Mouse (Mus musculus): ENCODE data around the gene Enpp3.

Gene Enpp3

GRCm38 (mm10) chr10:24765151-24765755 lies 77.4 kb downstream of the Enpp3 start:
- no peak for DNase-seq (ENCODE audit: low read depth, low spot score)

GRCm38 (mm10) chr10:24764640-24765039 lies 78.0 kb downstream of the Enpp3 start:
- DNase-seq (ENCODE audit: low read depth, low spot score): no peak

GRCm38 (mm10) chr10:24763257-24763656 lies 79.4 kb downstream of the Enpp3 start:
- no peak for DNase-seq (ENCODE audit: low read depth, low spot score)

DNA sequence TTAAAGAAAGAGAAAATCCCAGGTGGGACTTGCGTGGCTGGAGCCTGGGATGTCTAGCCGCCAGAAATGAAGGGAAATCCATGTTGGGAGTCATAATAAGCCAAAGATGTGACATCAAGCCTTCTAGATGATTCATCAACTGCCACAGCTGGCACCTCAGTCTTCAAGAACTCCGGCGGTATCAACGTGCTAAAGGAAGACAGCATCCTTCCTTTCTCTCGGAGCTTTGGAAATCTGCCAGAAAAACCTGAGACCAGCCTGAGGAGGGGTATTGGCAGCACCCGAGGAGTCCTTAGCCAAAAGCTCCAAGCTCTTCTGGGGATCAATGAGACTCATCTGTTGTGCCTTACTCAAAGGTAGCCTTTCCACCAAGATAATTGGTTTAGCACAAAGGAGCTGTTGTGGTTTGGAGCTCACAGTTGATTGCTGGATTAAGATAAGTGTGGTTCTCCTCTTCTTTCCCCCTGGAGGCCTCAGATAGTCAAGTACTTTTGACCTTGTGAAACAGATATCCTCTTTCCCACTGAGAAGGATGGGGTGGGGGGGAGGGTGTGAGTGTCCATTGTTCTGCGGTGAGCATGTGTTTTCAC lies 84.2 kb downstream of the Enpp3 start:
- DNase-seq (ENCODE audit: low read depth, low spot score): no peak

GRCm38 (mm10) chr10:24754874-24755540 lies 87.6 kb downstream of the Enpp3 start:
- DNase-seq (ENCODE audit: low read depth, low spot score): no peak

GRCm38 (mm10) chr10:24754251-24754835 lies 88.3 kb downstream of the Enpp3 start:
- DNase-seq (ENCODE audit: low read depth, low spot score): no peak

- DNase-seq (ENCODE audit: low read depth, low spot score): no peak
Observed at GRCm38 (mm10) chr10:24753536-24754250, 88.9 kb downstream of the Enpp3 start.

- no peak for DNase-seq (ENCODE audit: low read depth, low spot score)
Observed at GRCm38 (mm10) chr10:24742950-24743487, 99.6 kb downstream of the Enpp3 start.

DNA sequence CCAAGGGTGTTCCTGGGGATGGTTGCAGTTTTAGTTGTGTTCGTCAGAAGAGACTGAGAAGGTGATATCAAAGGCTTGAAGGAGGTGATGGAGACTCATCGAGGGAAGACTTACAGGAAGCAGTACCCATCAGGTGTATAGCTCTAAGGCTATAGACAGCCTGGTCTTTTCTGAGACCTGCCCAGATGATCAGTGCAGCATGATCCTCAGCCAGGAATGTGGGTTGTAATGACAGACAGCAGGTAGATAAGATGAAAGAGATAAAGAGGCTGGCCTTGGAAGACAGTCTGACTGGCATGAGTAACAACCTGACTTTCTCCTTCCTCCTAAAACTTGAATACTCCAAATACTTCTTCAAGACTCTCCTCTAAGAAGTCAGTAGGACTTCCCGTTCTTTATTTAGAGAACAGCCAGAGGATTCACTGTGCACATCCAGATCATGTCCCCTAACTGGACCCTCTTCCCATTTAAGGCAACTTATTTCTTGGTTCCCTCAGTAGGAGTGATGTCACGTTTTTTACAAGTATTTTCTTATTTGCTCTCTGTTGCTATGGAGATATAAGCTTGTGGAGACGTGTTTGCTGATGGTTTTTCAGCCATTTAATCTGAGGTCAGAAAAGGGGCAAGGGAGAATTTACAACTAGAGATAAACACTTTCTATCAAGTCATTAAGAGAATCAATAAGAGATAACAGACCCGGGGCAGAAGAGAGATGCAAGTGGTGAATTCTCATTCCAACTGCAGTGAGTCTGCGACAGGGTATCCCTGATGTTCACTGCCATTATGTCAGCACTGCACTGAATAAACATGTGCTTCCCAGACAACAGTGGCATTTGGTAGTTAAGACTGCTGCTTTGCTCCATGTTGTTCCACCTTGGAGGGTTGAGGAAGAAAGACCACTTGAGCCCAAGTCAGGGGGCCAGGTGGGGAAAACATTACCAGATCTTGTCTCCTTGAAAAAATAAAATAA lies 101.1 kb downstream of the Enpp3 start:
- DNase-seq (ENCODE audit: low read depth, low spot score): no peak

DNA sequence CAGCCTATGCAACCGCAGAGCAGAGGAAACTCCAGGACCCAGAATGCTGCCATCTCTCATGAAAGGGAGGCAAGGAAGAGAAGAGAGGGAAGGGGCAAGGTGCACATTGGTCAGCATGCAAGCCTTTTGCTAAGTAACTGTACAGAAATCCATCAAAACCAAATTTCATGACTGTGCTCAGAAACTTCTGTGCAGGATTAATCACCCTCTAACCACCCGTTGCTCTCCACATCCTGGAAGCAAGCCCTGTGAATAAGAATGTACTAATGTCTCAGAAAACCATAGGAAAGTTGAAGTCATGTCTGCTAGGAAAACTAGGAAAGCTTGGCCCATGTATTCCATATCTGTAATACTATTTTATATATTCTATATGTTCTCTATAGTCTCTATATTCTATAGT lies 103.5 kb downstream of the Enpp3 start:
- no peak for DNase-seq (ENCODE audit: low read depth, low spot score)

- no peak for DNase-seq (ENCODE audit: low read depth, low spot score)
Observed at GRCm38 (mm10) chr10:24738456-24738855, 104.2 kb downstream of the Enpp3 start.

- DNase-seq (ENCODE audit: low read depth, low spot score): no peak
Observed at GRCm38 (mm10) chr10:24735027-24735777, 107.4 kb downstream of the Enpp3 start.

GRCm38 (mm10) chr10:24727478-24727877 lies 115.1 kb downstream of the Enpp3 start:
- no peak for DNase-seq (ENCODE audit: low read depth, low spot score)

- DNase-seq (ENCODE audit: low read depth, low spot score): no peak
Observed at GRCm38 (mm10) chr10:24725197-24725596, 117.4 kb downstream of the Enpp3 start.
